ENCODE assay signal across 8 mouse cellular contexts in genomic region chr4:35310396-35310977, GRCm38 (mm10).
DNase-seq lines count a peak whose midpoint lies in the region; ATAC-seq and TF ChIP-seq lines count a peak whose summit lies in the region.
"Had no signal": no experiment of that assay in that cellular context is flagged by ENCODE, and none has a peak within 500 bp of the region (broad histone marks: within the 10 kb centered on the region; RNA-seq: fewer than 3 reads in every experiment).

No protein-coding gene starts in this region.

- no peaks in the 10 kb centered on the region for H3K36me3 ChIP-seq in intestine, postnatal 0 days (ENCODE audit: control insufficient read depth, insufficient read depth)

- no peaks in the 10 kb centered on the region for H3K27me3 ChIP-seq in intestine, postnatal 0 days (replicated peaks; ENCODE audit: control insufficient read depth, insufficient read depth, low read length)

- H3K4me1 ChIP-seq in intestine, postnatal 0 days (replicated peaks; ENCODE audit: control insufficient read depth, insufficient read depth, low read length), result no peaks in the 10 kb centered on the region

- 75% methylated on average over 5 of the region's 5 CpGs for WGBS in intestine, postnatal 0 days

- no peaks in the 10 kb centered on the region for H3K9me3 ChIP-seq in intestine, postnatal 0 days (ENCODE audit: control insufficient read depth)

- peak in 1 of 2 experiments; percentile 17 for DNase-seq in layer of hippocampus, adult 2 months (ENCODE audit: low spot score in 2 of 2)
- no peak for DNase-seq in layer of hippocampus, postnatal 36 days
- DNase-seq in ZHBTc4 (ENCODE audit: low read depth, low spot score), result peak; percentile 65
- peak; percentile 50 for DNase-seq in embryo, embryonic 11 days
- DNase-seq in lung, postnatal 36 days, result peak; percentile 25
- DNase-seq in thymus, postnatal 25 days, result peak; percentile 34

- H3K27ac ChIP-seq in layer of hippocampus, adult 2 months, result no peak overlapping the region
- H3K27ac ChIP-seq in intestine, postnatal 0 days (ENCODE audit: low read depth, low read length), result no peak overlapping the region
- H3K27ac ChIP-seq: macrophage had no signal

- H3K4me2 ChIP-seq in intestine, postnatal 0 days (replicated peaks; ENCODE audit: low read depth), result no peak overlapping the region

- no peak overlapping the region for H3K9ac ChIP-seq in intestine, postnatal 0 days (ENCODE audit: low read depth, low read length)

- TF ChIP-seq CTCF in layer of hippocampus, adult 2 months (conservative IDR thresholded peaks at IDR 0.05), result peak; percentile 76
- TF ChIP-seq CTCF in intestine, postnatal 0 days (IDR thresholded peaks at IDR 0.05; ENCODE audit: low read depth), result peak; percentile 66

- no peak overlapping the region for H3K4me3 ChIP-seq in layer of hippocampus, adult 2 months
- no peak overlapping the region for H3K4me3 ChIP-seq in intestine, postnatal 0 days (ENCODE audit: low read depth, low read length)

- ATAC-seq in intestine, postnatal 0 days, result no peak

Comparison
In these comparisons a context has a peak if more than half of its experiments do, and no peak if none do; other contexts are left out.
1. DNase-seq: peak in ZHBTc4 (single experiment), embryo, embryonic 11 days (single experiment), lung, postnatal 36 days (single experiment) and thymus, postnatal 25 days (single experiment); none in layer of hippocampus, postnatal 36 days (0 of 2).